Mouse (Mus musculus): ENCODE data around the gene Gm10142.
"Not testable (repeated sequence)": the region's sequence is repeated elsewhere in the genome, so short reads cannot be mapped to it uniquely, and the experiment has no call there.

Gene Gm10142

GRCm38 (mm10) chr10:77715507-77715906, at the start of gene Gm10142:
Gene Gm10142, plus strand, starts transcription at chr10:77715807.
- DNase-seq (ENCODE audit: low spot score), result no peak

- no peak for DNase-seq (ENCODE audit: low spot score)
Observed at GRCm38 (mm10) chr10:77666342-77666741, 49.3 kb upstream of the Gm10142 start.

DNA sequence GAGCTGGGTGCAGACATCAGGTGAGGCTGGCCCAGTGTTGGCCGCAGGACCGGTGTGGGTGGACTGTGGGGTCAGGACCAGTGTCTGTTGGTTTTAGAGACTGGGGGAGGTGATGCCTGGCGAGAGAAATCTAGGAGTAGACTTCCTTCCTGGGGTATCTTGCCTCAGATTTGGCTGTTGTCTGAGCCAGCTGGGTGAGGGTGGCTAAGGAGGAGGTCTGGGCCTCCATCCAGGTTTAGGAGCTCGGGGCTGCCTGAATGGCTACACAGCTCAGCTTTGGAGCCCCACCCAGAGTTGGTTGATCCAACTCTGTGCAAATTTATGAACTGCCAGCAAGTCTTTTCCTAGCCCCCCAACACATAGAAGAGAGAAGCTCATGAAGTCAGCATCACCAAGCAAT, 48.2 kb upstream of the Gm10142 start:
- no peak for DNase-seq (ENCODE audit: low spot score)

DNA sequence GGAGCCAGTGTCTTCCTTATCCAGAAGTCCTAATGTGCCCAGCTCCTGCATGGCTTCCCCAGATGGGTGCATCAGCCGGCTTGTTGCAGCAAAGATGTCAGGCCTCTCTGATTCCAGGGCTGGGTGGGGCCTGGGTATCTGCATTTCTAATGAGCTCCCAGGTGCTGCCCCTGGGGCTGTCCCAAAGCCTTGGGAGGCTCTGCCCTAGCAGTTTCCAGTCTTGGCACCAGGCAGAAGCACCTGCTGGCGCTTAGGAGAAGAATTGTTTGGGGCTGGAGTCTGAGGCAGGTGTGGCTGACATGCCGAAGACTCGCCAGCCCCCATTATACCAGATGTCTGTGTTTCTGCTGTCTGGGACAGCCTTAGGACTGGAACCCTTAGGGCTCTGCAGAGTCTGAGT, 44.9 kb upstream of the Gm10142 start:
- DNase-seq (ENCODE audit: low spot score), result no peak

DNA sequence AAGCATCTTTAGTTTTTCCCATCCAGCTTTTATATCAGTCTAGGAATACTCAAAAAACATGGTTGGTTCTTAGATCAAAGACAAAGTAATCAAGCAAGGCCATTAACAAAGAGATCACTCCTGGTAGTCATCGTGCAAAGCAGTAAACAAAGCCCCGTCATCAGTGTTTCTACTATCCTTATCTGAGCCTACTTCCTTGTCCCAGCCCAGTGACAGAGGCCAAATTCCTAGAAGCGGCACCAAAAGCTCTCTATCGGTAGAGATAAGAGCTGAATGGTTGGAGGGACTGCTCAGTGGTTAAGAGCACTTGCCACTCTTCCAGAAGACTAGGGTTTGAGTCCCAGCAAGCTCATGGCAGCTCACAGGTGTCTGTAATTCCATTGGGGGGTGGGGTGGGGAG, 44.1 kb upstream of the Gm10142 start:
- peak; percentile 60 for DNase-seq (ENCODE audit: low spot score)

DNA sequence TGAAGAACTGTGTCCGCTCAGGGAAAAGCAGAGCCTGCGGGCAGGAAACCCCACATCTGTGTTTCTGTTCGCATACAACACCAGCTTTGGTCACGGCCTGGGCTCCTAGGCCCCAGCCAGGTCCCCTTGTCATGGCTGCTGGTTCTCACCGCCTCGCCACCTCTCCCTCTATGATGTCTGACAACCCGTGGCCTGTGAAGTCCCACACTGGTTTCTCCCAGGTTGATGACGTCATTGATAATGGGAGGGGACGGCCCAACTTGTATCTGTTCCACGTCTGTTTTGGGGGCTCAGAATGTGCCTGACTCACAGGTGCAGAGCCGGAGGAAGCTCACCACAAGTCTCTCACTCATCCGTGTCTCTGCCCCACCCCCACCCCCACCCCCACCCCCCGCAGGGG, 41.8 kb upstream of the Gm10142 start:
- DNase-seq (ENCODE audit: low spot score), result no peak

- DNase-seq (ENCODE audit: low spot score), result no peak
Observed at GRCm38 (mm10) chr10:77677562-77677961, 38.0 kb upstream of the Gm10142 start.

DNA sequence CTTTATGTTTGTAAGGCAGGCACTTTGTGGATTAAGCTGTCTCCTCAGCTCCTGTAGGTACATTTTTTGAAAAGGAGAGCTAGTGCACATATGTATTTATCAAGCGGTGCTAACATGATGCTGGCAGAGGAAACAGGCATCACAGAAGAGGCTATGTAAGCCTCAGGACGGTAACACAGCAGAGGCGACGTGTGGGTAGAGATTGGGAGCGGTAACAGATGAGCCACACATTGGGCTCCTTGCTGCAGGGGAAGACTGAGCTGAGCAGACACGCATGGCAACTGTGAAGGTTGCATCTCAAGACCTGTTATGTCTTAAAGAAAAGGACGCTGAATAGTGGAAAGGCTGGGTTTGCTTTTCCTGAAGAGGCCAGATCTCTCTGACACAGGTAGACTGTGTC, 32.6 kb upstream of the Gm10142 start:
- no peak for DNase-seq (ENCODE audit: low spot score)

DNA sequence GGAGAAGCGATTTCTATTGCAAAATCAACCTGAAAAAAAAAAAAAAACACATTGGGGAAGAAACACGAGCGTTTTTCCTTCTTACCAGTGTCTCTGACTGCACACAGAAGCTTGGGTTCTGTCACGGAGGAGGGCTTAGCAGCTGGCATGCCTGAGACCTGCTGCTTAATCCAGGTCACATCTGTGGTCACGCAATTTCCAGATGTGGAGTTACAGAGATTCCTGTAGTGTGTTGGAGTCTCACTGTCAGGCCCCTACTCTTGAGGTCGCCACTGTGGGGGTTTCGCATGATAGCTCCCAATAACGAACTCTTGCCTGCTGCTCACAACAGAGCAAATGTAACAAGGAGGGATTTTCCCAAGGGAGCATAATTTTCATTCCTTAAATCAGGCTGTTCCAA, 31.4 kb upstream of the Gm10142 start:
- DNase-seq (ENCODE audit: low spot score), result no peak

DNA sequence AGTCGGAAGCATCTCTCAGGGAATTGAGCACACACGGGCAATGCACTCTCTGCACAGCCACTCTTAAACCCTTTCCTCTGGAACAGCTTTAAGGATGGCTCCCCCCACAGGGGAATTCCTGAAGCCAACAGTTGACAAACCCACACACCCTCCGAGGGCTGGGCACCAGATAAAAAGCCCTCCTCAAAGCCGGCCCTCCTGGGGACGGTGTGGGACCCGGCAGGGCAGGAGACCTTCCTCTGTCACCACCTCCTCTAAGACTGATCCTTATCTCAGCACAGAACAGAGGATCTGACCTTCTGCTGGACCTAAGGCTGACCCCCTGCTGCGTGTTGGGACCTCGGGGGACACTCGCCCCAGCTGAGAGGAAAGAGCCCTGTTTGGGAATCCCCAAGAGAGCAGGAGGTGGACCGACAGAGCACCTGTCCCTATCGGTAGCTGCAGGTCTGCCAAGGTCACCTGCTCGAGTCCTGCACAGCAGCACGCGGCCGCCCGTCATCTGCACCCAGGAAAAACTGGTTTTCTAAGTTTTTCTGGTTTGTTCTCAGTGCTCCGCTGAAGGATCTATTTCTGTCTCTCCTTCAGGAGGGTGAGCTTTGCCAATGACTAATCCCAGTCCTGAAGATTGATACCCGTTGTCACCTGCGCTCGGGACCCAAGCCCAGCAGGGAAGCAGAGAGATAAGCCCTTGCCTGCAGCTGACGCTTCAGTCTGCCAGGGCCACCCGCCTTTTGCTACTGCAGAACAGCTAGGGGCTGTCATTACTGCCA, 29.5 kb upstream of the Gm10142 start, which contains the start of gene Tspear:
TSS of gene Tspear (plus strand) at position 675 of the 770 bp plus-strand sequence.
- DNase-seq (ENCODE audit: low spot score), result no peak

- no peak for DNase-seq (ENCODE audit: low spot score)
Observed at GRCm38 (mm10) chr10:77687021-77687420, 28.6 kb upstream of the Gm10142 start.

DNA sequence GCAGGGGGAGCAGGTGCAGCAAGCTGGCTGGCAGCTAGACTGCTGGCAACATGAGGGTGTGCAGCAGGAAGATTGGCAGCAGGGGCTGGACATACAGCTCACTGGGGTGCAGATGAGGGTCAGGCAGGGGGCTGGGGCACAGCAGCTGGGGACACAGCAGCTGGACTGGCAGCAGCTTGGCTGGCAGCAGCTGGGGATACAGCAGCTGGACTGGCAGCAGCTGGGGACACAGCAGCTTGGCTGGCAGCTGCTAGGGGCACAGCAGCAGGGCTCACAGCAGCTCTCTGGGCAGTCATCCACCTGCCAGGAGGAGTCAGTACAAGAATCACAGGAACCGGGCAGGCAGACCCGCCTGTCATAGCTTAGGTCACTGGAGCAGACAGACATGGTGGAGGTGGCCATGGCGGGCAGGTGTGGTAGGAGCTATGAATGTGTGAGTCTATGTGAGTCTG, 25.2 kb upstream of the Gm10142 start, which contains the start of gene Gm19402:
TSS of gene Gm19402 (minus strand) at position 402 of the 452 bp plus-strand sequence.
- not testable (repeated sequence) for DNase-seq (ENCODE audit: low spot score)

DNA sequence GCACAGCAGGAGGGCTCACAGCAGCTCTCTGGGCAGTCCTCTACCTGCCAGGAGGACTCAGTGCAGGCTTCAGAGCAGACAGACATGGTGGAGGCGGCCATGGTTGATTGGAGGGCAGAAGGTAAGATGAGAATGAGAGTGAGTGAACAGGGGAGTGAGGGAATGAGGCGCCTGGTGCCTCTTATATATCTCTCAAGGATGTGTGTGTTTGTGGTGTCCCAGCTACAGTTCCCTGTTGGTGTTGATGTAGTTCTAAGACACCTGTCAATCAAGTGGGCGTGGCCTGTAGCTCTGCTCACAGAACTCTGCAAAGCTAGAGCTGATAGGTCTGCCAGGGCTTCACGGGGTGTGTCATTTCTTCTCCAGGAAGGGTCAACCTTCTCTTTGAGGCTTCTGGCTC, 18.5 kb upstream of the Gm10142 start, which contains the start of gene Gm9508:
TSS of gene Gm9508 (minus strand) at position 101 of the 400 bp plus-strand sequence.
- DNase-seq (ENCODE audit: low spot score), result no peak

DNA sequence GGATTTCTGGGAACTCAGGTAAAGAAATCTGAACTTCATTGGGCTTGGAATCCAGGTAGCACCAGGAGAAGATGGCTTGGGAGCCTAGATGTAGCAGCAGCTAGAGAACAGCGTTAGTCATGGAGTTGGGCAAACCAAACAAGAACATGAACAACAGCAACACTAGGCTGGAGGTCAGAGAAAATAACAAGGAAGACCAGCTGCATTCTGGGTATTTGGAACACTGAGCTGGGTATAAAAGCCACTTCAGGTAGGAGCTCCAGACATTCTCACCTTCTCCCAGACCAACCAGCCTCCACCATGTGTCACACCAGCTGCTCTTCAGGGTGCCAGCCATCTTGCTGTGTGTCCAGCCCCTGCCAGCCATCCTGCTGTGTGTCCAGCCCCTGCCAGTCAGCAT, 9.3 kb upstream of the Gm10142 start, which contains the start of gene Gm10272:
TSS of gene Gm10272 (plus strand) at position 301 of the 400 bp plus-strand sequence.
- no peak for DNase-seq (ENCODE audit: low spot score)

DNA sequence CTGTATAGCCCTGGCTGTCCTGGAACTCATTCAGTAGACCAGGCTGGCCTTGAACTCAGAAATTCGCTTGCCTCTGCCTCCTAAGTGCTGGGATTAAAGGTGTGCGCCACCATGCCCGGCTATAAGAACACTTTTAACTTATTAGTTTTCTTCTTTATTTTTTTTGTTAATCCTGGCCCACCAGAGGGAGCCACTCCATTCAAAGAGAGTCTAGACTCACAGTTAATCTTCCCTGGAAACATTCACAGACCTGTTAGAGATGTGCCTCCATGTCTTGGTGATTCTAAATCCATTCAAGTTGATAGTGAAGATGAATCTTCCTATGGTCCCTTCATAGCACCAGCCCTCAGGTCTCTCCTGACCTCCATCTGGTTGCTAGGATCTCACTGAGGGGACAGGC, 5.8 kb upstream of the Gm10142 start:
- DNase-seq (ENCODE audit: low spot score), result no peak

- DNase-seq (ENCODE audit: low spot score), result not testable (repeated sequence)
Observed at GRCm38 (mm10) chr10:77711157-77711556, 4.5 kb upstream of the Gm10142 start, which contains the start of gene Gm10024. Gene Gm10024, plus strand, starts transcription at chr10:77711457.

GRCm38 (mm10) chr10:77713734-77714133, 1.9 kb upstream of the Gm10142 start:
- DNase-seq (ENCODE audit: low spot score), result no peak

GRCm38 (mm10) chr10:77720299-77720698, 4.7 kb downstream of the Gm10142 start, which contains the start of gene Krtap12-1:
Gene Krtap12-1, plus strand, starts transcription at chr10:77720599.
- DNase-seq (ENCODE audit: low spot score), result not testable (repeated sequence)

DNA sequence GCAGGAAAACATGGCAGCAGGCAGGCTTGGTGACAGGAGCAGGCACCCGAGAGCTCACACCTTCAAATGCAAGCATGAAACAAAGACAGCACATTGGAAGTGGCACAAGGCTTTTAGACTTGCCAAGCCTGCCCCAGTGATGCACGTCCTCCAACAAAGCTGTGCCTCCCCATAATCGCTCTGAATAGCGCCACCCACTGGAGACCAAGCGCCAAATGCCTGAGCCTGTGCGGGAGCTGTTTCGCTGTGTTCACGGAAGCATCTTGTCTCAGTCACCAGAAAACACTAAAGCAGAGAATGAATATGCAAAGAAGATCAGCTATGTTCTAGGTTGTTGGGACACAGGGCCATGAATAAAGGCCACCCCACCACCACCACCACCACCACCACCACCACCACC, 9.2 kb downstream of the Gm10142 start:
- no peak for DNase-seq (ENCODE audit: low spot score)

DNA sequence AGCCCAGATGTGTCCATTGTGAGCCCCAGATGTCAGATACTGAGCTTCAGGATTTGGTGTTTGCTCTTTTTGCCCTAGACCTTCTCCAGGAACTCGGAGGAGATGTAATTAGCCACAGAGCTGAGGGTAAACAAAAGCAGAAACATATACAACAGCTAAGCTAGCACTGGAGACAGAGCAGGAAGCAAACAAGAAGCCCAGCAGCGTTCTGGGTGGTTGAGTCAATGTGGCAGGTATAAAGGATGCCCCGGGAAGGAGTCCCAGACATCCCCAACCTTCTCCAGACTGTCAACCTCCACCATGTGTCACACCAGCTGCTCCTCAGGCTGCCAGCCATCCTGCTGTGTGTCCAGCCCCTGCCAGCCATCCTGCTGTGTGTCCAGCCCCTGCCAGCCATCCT, 10.6 kb downstream of the Gm10142 start, which contains the start of gene Gm10100:
TSS of gene Gm10100 (plus strand) at position 301 of the 400 bp plus-strand sequence.
- DNase-seq (ENCODE audit: low spot score), result no peak

- DNase-seq (ENCODE audit: low spot score), result no peak
Observed at GRCm38 (mm10) chr10:77728280-77728679, 12.7 kb downstream of the Gm10142 start.

GRCm38 (mm10) chr10:77729241-77729640, 13.6 kb downstream of the Gm10142 start:
- DNase-seq (ENCODE audit: low spot score), result no peak

DNA sequence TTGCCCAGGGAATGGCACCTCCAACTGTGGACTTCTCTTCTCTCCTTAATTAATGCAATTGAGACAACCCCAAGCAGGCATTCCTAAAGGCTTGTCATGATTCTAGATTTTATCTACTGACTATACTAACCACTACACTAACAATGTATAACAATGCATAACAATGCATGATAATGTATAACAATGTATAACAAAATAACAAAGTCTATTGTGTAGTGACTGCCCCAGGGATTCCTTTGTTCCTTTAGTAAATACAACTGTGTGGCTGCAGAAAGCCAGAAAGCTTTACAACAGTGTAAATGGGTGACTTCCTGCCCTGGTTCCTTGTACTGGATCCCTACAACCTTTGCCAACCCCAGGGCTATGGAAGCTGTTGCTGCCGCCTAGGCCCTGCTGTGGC, 20.3 kb downstream of the Gm10142 start:
- no peak for DNase-seq (ENCODE audit: low spot score)
